Mouse (Mus musculus) ES-Bruce4 (cell line): ENCODE measurements around the gene Pcbp2. TPM values are rescaled to one million over a fixed set of nuclear protein-coding genes. Genes with fewer than 3 reads are reported as not detected.

Source experiments
- H3K27ac ChIP-seq: 2 replicates; pipeline ENCODE4 v1.5.1; 2012; ENCODE audit warnings: low read length, inconsistent platforms; ENCODE audit not compliant: insufficient read depth
- H3K27me3 ChIP-seq: 2 replicates; pipeline ENCODE4 v1.6.1; 2012; ENCODE audit warnings: mild to moderate bottlenecking, low read length, inconsistent platforms; ENCODE audit not compliant: control insufficient read depth, poor library complexity, insufficient read depth, severe bottlenecking
- H3K36me3 ChIP-seq: 2 replicates; pipeline ENCODE4 v1.6.1; 2012; ENCODE audit warnings: inconsistent platforms, mild to moderate bottlenecking, low read length, moderate library complexity; ENCODE audit not compliant: control insufficient read depth, poor library complexity, insufficient read depth, severe bottlenecking
- H3K4me1 ChIP-seq: one replicate; pipeline ENCODE4 v1.8.1; 2011; ENCODE audit warnings: low read length; ENCODE audit not compliant: control insufficient read depth, insufficient read depth
- H3K4me3 ChIP-seq: 2 replicates; pipeline ENCODE4 v1.5.1; 2011; ENCODE audit warnings: low read depth, mild to moderate bottlenecking, low read length
- H3K9ac ChIP-seq: 2 replicates; pipeline ENCODE4 v1.6.1; 2012; ENCODE audit warnings: low read depth, mild to moderate bottlenecking, inconsistent platforms; ENCODE audit not compliant: poor library complexity, severe bottlenecking
- H3K9me3 ChIP-seq: replicated peaks from 2 replicates; pipeline ENCODE4 v1.6.1; 2012; ENCODE audit warnings: mild to moderate bottlenecking, low read length, inconsistent platforms; ENCODE audit not compliant: control insufficient read depth, poor library complexity, insufficient read depth, severe bottlenecking
- CTCF ChIP-seq: IDR thresholded peaks from one replicate; pipeline ENCODE4 v1.8.1; 2011; ENCODE audit warnings: low read depth, low read length
- EP300 ChIP-seq: IDR thresholded peaks from 2 replicates; pipeline ENCODE4 v1.6.1; 2011; ENCODE audit warnings: low read depth, low read length; ENCODE audit not compliant: insufficient read depth
- POLR2A ChIP-seq: IDR thresholded peaks from one replicate; pipeline ENCODE4 v1.8.1; 2011; ENCODE audit warnings: low read length; ENCODE audit not compliant: insufficient read depth
- polyA plus RNA-seq: library from polyadenylated mRNA; stranded (reverse); fragments of >200 nt; gene quantifications from 2 replicates; pipeline ENCODE4 v1.2.4, GENCODE M21; 2011; ENCODE audit warnings: low read depth; ENCODE audit not compliant: missing spikeins, insufficient read depth, insufficient read length

Gene Pcbp2
- polyA plus RNA-seq, 1 experiment: 1,129 TPM

DNA sequence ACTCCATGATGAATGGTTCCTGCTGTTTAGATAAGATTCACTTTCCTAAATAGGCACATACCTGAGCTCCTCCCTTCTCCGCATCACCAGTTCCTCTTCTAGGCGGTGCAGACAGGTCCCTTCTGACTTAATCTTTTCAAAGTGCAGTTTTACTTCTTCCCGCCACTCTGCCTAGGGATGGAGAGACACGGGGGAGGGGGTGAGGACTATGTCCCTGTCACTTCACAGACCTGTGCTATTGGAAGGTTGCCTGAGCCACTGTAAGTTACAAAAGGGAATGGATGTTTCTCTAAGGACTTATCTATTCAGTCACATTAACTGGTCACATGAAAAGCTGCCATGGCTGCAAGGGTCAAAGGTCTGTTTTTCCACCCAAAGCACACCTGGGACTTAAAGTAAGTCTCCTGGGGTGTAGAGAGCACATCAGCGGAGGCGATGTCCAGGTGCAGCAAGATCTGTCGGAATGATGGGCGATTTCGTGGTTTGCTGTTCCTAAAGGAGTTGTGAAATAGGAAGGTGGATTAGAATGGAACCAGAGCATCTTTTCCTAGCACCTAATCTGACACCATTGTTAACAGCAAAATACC is 32.0 kb downstream of the Pcbp2 start:
- H3K4me3 ChIP-seq: no peak overlapping the region
- H3K27me3 ChIP-seq: no peaks in the 10 kb centered on the region

DNA sequence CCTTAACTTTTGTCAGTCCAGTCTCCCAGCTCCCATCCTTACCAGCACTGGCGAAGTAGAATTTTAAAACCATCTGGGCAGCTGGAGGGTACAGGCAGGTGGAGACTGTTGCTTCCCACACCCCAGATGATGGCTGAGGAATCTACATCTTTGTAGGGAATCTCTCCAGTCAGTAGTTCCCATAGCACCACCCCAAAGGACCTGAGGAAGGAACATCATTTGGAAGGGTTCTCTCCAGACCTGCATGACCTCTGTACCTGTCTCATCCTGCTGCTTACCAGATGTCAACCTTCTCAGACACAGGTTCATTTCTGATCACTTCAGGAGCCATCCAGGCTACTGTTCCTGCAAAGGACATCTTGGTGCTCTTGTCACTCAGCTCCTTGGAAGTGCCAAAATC is 33.1 kb downstream of the Pcbp2 start, which contains the start of gene Gm10337:
TSS of gene Gm10337 (plus strand) at position 276 of the 400 bp plus-strand sequence.
- Histone ChIP-seq H3K9me3 (no peaks in the 10 kb centered on the region), H3K4me1 (peaks cover 2% of the 10 kb centered on the region), H3K27me3 (no peaks in the 10 kb centered on the region), H3K9ac (no peak within 1 kb of the TSS), H3K36me3 (peaks cover 59% of the 10 kb centered on the region), H3K27ac (no peak within 1 kb of the TSS), H3K4me3 (no peak within 1 kb of the TSS)
- TF ChIP-seq POLR2A: no peak
- no peak for TF ChIP-seq EP300
- TF ChIP-seq CTCF: no peak

More for the DNA sequence above, 32.0 kb downstream of the Pcbp2 start:
- Histone ChIP-seq H3K9me3 (no peaks in the 10 kb centered on the region), H3K36me3 (peaks cover 70% of the 10 kb centered on the region), H3K27ac (no peak overlapping the region), H3K9ac (no peak overlapping the region), H3K4me1 (peaks cover 2% of the 10 kb centered on the region)
- TF ChIP-seq CTCF: no peak
- TF ChIP-seq EP300: no peak
- no peak for TF ChIP-seq POLR2A

GRCm38 (mm10) chr15:102503924-102504782 is 33.8 kb downstream of the Pcbp2 start:
- H3K4me3 ChIP-seq: no peak overlapping the region
- no peaks in the 10 kb centered on the region for H3K27me3 ChIP-seq
- no peak for TF ChIP-seq POLR2A
- TF ChIP-seq EP300: no peak
- no peak for TF ChIP-seq CTCF
- peaks cover 54% of the 10 kb centered on the region for H3K36me3 ChIP-seq
- H3K9me3 ChIP-seq: no peaks in the 10 kb centered on the region
- no peak overlapping the region for H3K27ac ChIP-seq
- H3K9ac ChIP-seq: no peak overlapping the region
- peaks cover 2% of the 10 kb centered on the region for H3K4me1 ChIP-seq

- Histone ChIP-seq H3K9ac (no peak overlapping the region), H3K36me3 (peaks cover 43% of the 10 kb centered on the region), H3K4me1 (peaks cover 2% of the 10 kb centered on the region), H3K4me3 (no peak overlapping the region), H3K27ac (no peak overlapping the region), H3K27me3 (no peaks in the 10 kb centered on the region), H3K9me3 (no peaks in the 10 kb centered on the region)
- TF ChIP-seq CTCF (no peak), POLR2A (no peak), EP300 (no peak)
Measured at GRCm38 (mm10) chr15:102505073-102505769, 34.9 kb downstream of the Pcbp2 start.

DNA sequence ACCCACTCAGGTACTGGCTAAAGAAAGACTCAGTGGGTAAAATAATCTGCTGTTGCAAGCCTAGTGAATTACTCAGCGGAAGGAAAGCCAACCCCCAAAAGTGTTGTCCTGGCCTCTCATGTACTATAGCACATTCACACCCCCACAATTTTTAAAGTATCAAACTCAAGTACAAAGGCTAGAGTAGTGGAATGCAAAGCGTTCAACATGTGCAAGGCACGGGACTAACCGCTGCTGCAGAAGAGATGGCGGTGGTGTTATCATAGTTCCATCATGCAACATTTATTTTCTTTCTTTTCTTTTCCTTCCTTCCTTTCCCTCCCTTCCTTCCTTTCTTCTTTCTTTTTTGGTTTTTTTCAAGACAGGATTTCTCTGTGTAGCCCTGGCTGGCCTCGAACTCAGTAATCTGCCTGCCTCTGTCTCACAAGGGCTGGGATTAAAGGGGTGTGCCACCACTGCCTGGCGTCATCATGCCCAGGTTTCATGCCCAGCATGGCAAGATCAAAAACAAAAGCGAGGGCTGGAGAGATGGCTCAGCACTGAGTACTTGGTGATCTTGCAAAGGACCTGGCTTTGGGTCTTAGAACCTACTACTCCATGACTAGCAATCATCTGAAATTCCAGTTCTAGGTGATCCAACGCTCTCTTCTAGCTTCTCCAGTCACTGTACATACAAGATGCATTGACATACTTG is 35.6 kb downstream of the Pcbp2 start:
- no peak overlapping the region for H3K9ac ChIP-seq
- H3K4me3 ChIP-seq: no peak overlapping the region
- TF ChIP-seq EP300 (no peak), POLR2A (no peak), CTCF (no peak)
- no peaks in the 10 kb centered on the region for H3K9me3 ChIP-seq
- H3K36me3 ChIP-seq: peaks cover 36% of the 10 kb centered on the region
- no peak overlapping the region for H3K27ac ChIP-seq
- no peaks in the 10 kb centered on the region for H3K27me3 ChIP-seq
- H3K4me1 ChIP-seq: peaks cover 2% of the 10 kb centered on the region
